Mouse (Mus musculus): ENCODE results near the gene Pnpt1. TPM values are rescaled to one million over a fixed set of nuclear protein-coding genes. Genes with fewer than 3 reads are reported as not detected.

The Pnpt1 gene
- total RNA-seq (2014; fragmentation: Nextera tagmentation) (41.0 and 45.3 TPM in 2 replicates), total RNA-seq (2017) (45.4 and 59.7 TPM in 2 replicates)

- ATAC-seq (replicated peaks; ENCODE audit: poor library complexity, severe bottlenecking), result peak; percentile 100
These were observed at the start of gene Pnpt1 for GRCm38 (mm10) chr11:29130385-29131355. Gene Pnpt1, plus strand, starts transcription at chr11:29130744.

DNA sequence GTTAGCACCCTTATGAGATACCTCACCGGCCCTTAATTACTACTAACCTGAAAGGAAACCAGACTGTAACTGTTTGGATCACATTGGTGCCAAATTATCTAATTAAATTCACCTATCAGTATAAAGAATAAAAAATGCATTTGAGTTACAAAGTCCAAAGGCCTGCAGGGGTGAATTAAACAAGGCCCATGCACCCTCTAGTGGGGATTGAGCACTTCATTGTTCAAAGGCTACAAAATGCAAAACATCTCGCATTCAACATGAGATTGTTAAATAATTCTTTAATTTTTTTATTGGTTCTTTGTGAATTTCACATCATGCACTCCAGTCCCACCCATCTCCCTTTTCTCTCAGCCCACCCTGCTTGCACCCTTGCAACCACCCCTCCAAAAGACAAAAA is 38.1 kb upstream of the Pnpt1 start:
- no peak for ATAC-seq (replicated peaks; ENCODE audit: poor library complexity, severe bottlenecking)

DNA sequence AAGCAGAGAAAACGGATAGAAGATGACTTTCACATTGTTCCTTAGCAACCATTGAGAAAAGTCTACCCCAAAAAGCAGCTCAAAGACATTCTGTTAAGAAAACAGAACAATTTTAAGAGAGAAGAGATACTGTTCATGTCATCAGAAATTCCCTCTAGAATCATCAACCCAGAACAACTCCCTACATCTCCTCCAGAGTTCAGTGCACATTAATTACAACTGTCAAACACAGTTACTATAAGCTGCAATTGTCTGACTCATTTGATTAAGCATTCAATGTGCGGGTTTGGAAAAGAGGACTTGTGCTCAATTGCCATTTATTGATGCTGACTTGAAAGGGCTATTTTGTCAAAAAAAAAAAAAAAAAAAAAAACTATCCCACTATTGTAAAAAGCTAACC is 31.6 kb upstream of the Pnpt1 start:
- ATAC-seq (replicated peaks; ENCODE audit: poor library complexity, severe bottlenecking), result no peak

DNA sequence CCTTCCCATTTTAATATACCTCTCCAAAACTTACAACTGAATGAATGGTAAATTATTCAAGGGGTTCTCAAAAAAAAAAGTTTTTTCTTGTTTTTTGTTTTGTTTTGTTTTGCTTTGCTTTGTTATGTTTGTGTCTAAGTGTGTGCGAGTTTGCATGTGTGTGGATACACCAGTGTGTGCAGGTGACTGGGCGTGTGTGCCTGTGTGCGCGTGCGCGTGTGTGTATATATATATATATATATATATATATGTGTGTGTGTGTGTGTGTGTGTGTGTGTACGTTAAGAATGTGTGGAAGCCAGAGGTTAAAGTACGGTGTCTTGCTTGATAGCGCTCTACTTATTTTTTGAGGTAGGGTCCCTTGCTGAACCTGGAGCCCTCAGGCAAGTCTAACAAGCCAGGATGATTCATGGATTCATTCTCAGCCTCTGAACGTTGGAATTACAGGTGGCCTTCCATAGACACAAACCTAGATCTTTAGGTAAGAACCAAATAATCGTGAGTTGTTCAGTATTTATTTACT is 621 bp upstream of the Pnpt1 start:
- 0 out of 2 replicates have a peak, but pooled peaks have one; percentile 20 for ATAC-seq (replicated peaks; ENCODE audit: poor library complexity, severe bottlenecking)

DNA sequence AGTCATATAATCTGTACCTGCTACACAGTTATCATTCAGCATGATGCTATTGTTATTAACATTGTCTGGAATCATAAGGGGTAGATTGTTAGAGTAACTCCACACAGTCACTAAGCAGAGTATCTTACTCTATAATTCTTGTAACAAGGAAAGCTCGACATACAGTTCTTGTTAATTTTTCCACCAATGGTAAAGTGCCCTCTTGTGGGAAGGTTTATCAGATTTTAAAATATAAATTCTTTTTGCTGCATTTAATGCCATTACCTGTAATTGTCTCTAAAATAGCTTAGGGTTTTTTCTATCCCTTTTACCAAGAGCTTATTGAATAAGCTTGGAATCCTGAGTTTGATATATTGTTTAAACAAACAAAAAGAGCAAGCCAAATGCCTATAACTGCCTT is 10.1 kb downstream of the Pnpt1 start:
- no peak for ATAC-seq (replicated peaks; ENCODE audit: poor library complexity, severe bottlenecking)

DNA sequence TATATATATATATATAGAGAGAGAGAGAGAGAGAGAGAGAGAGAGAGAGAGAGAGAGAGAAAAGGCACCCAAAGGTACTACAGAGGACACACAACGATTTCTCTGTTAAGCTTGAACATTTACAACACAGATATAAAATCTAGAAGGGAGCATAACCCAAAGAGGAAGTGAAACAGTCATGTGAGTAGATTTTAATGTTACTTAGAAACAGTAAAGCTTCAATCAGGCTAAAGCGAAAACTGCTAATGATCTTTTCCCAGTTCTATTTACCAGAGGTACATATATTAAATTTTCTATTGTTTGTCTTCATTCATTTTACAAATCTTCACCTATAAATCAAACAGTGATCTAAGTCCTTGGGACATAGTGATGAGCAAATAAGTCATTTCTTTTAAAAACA is 18.4 kb downstream of the Pnpt1 start:
- peak; percentile 80 for ATAC-seq (replicated peaks; ENCODE audit: poor library complexity, severe bottlenecking)

GRCm38 (mm10) chr11:29163569-29163968 is 33.0 kb downstream of the Pnpt1 start:
- no peak for ATAC-seq (replicated peaks; ENCODE audit: poor library complexity, severe bottlenecking)

DNA sequence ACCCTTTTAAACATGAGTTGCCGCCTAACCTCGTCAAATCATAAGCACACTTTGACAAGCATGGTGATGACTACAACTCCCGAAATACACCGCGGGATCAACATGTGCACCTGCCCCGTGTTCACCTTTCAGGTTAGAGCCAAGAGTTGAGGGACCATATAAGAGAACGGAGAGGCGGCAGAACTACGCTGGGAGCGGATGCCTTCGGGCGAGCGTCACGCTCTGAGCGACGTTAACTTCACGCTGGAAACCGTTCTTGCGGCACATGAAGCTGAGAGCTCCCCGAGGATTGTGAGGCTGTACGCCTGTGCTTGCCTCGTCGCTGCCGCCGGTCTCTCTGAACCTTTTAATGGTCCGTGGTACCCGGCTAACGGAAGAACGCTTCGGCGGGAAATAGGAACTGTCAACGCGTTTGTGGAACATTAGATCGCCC is 41.4 kb downstream of the Pnpt1 start:
- ATAC-seq (replicated peaks; ENCODE audit: poor library complexity, severe bottlenecking), result peak; percentile 31

GRCm38 (mm10) chr11:29172563-29173124 is 42.1 kb downstream of the Pnpt1 start, which contains the start of gene Ppp4r3b:
Gene Ppp4r3b, plus strand, starts transcription at chr11:29172890.
- peak; percentile 86 for ATAC-seq (replicated peaks; ENCODE audit: poor library complexity, severe bottlenecking)

DNA sequence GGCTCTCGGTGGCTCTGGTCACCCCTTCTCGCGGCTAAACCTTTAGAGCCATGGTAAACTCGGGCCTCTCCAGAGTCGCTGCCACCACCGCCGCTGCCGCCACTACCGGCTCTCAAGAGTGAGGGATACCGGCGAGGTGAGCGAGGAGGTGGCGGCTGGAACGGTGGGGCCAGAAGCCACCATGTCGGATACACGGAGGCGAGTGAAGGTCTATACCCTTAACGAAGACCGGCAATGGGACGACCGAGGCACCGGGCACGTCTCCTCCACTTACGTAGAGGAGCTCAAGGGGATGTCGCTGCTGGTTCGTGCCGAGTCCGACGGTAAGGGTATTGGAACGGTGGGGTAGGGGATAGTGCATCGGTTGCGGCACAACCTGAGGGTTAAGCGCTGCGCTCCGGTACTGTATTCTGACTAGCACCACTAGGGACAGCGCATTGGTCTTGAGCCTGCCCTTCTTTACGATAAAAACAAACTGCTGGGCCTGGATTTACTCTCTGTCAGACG is 42.6 kb downstream of the Pnpt1 start:
- peak; percentile 64 for ATAC-seq (replicated peaks; ENCODE audit: poor library complexity, severe bottlenecking)

DNA sequence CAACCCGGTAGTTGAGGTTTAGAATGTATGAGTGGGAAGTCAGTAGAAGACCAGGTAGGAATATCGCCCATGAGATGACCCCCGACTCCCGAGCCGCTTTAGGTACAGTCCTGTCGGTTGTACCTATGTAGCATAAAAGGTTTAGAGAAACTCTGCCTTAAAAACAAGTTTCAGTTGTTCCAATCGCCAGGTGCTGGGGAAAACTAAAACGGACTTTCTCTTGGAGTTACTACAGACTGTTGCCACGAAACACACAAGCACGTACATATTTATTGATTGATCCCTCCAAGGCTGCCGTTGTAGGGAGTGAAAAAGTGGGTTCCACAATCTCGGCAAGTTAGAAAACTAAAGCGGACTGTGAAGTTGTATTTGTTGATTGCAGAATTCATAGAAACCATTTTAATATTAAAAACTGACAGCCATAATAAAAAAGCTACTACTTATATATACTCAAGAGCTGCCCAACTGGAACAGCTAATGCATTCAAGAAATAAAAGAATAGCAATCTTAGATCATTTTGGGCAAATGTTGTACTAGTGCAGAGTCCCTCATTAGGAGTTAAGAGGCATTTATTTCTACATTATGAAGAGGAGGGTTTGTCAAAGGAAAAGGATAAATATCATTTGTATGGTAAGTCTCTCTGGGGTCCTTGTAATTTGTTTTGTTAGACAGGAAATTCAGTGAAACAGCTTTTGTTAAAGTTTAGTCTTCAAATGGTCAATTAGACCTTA is 43.3 kb downstream of the Pnpt1 start:
- ATAC-seq (replicated peaks; ENCODE audit: poor library complexity, severe bottlenecking), result no peak

DNA sequence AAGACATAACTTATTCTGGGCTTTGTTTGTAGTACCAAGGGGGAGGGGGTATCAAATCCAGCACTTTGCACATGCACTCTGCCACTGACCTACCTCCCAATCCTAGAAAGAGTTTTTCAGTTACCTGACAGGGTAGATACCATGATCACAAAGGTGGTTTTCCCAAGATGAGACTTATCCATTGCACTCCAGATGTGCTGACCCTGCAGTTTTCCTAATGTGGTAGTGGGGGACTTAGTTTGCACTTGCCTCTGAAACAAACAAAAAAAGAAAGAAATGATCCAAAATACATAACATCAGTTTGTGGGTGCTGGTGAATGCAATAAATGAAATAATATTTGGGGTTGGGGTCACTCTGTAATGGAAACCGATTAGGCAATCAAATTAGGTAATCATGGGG is 48.8 kb downstream of the Pnpt1 start:
- no peak for ATAC-seq (replicated peaks; ENCODE audit: poor library complexity, severe bottlenecking)

- ATAC-seq (replicated peaks; ENCODE audit: poor library complexity, severe bottlenecking), result no peak
These were observed 50.1 kb downstream of the Pnpt1 start for GRCm38 (mm10) chr11:29180657-29181056.

DNA sequence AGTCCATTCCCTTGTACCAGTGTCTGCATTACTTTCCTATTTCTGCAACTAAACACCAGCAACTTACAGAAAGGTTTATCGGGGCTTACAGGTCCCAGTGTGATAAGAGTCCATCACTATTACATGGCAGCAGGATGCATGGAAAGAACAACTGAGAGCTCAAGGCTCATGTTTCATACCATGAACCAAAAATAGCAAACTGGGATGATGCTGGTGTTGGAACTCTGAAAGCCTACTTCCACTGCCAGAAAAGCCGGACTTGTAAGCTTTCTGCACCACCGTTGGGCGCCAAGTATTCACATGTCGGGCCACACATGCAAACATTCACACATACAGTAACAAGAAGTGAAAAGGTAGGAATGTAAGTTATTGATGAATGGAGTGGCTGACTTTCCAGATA is 51.2 kb downstream of the Pnpt1 start:
- ATAC-seq (replicated peaks; ENCODE audit: poor library complexity, severe bottlenecking), result no peak

GRCm38 (mm10) chr11:29188981-29189380 is 58.4 kb downstream of the Pnpt1 start:
- ATAC-seq (replicated peaks; ENCODE audit: poor library complexity, severe bottlenecking), result no peak

DNA sequence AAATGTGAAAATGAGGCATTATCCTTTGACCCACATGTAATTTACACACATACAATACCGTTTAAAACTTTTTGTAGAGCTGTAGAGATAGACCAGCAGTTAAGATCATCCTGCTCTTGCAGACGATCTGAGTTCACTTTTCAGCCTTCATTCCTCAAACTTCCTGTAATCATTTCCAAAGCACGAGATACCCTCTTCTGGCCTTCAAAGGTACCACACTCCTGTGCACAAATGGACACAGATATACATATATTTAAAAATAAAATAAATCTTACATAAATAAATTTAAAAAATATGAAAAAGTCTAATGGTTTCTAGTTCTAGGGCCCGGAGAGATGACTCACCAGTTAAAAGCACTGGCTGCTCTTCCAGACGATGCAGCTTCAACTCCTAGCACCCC is 73.1 kb downstream of the Pnpt1 start:
- 0 out of 2 replicates have a peak, but pooled peaks have one; percentile 33 for ATAC-seq (replicated peaks; ENCODE audit: poor library complexity, severe bottlenecking)

DNA sequence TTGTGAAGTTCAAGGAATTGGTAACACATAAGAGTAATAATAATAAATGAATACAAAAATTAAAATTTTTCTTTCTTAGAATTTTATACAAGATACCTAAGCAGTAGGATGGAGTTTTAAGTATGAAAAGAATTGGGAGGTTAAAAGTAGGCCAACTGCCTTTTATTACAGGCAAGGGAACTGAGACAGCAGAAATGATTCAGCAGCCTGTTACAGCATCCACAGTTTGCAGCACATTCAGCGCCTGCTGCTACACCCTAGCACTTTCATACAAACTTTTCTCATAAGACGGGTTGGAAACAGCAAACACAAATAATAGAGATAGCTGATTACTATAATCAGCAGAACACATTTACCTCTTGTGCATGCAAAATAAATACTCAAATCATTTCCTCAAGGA is 79.2 kb downstream of the Pnpt1 start:
- no peak for ATAC-seq (replicated peaks; ENCODE audit: poor library complexity, severe bottlenecking)
